Comparison of ENCODE assay signal across 14 mouse cellular contexts in genomic region chr19:6377327-6378040, GRCm38 (mm10). TPM values are rescaled to one million over a fixed set of nuclear protein-coding genes. Genes with fewer than 3 reads are reported as not detected.
DNase-seq lines count a peak whose midpoint lies in the region; ATAC-seq and TF ChIP-seq lines count a peak whose summit lies in the region.
"Had no signal": no experiment of that assay in that cellular context is flagged by ENCODE, and none has a peak within 500 bp of the region (broad histone marks: within the 10 kb centered on the region; RNA-seq: fewer than 3 reads in every experiment).

No protein-coding gene starts in this region.

- peaks cover 56% of the 10 kb centered on the region for H3K36me3 ChIP-seq in hindbrain, embryonic 15.5 days
- peaks cover 38% of the 10 kb centered on the region for H3K36me3 ChIP-seq in intestine, embryonic 16.5 days (ENCODE audit: control insufficient read depth, insufficient read depth, low read length)

- intact Hi-C loops in gastrocnemius, adult 2 months (cut with DNase I): no loop called here

- 37% methylated on average over 11 of the region's 11 CpGs for WGBS in hindbrain, embryonic 15.5 days
- WGBS in intestine, embryonic 16.5 days: 73% methylated on average over 11 of the region's 11 CpGs

- peak overlapping the region; percentile 64 for H3K4me3 ChIP-seq in gastrocnemius, adult 2 months
- no peak overlapping the region for H3K4me3 ChIP-seq in hindbrain, embryonic 15.5 days
- no peak overlapping the region for H3K4me3 ChIP-seq in intestine, embryonic 16.5 days (ENCODE audit: low read length)

- TF ChIP-seq CTCF in gastrocnemius, adult 2 months (IDR thresholded peaks at IDR 0.05): no peak

- H3K4me1 ChIP-seq in hindbrain, embryonic 15.5 days (replicated peaks): 0 out of 2 replicates have a peak, but pooled peaks cover 6% of the 10 kb centered on the region
- H3K4me1 ChIP-seq in intestine, embryonic 16.5 days (ENCODE audit: control insufficient read depth, insufficient read depth, low read length): no peaks in the 10 kb centered on the region

- H3K4me2 ChIP-seq in hindbrain, embryonic 15.5 days: no peak overlapping the region
- no peak overlapping the region for H3K4me2 ChIP-seq in intestine, embryonic 16.5 days (ENCODE audit: low read depth, low read length)

- ATAC-seq in hindbrain, embryonic 15.5 days (ENCODE audit: low FRiP score, low read depth): no peak
- no peak for ATAC-seq in intestine, embryonic 16.5 days
- ATAC-seq: CD4-positive, CD25-positive, alpha-beta regulatory T cell, adult 4 months; Patski had no signal

- DNase-seq in gastrocnemius, adult 2 months: peak; percentile 74
- no peak for DNase-seq in gastrocnemius, adult 8-10 months (ENCODE audit: low spot score in 2 of 2)
- peak; percentile 63 for DNase-seq in retina, adult 2 months (ENCODE audit: low read depth, low spot score)
- DNase-seq in retina, postnatal 1 day: no peak
- no peak for DNase-seq in ovary, adult 18-20 months (ENCODE audit: low spot score)
- DNase-seq in layer of hippocampus, adult 8-10 months (ENCODE audit: low spot score in 2 of 2): no peak
- DNase-seq: adrenal gland, postnatal 14 days; cerebellum, postnatal 10 days; layer of hippocampus, postnatal 36 days; thymus, postnatal 4 days had no signal

- H3K27me3 ChIP-seq in hindbrain, embryonic 15.5 days: no peaks in the 10 kb centered on the region
- no peaks in the 10 kb centered on the region for H3K27me3 ChIP-seq in intestine, embryonic 16.5 days (replicated peaks; ENCODE audit: control insufficient read depth, insufficient read depth, low read length)
- H3K27me3 ChIP-seq: Patski had no signal

- H3K9me3 ChIP-seq in hindbrain, embryonic 15.5 days: no peaks in the 10 kb centered on the region
- H3K9me3 ChIP-seq in intestine, embryonic 16.5 days (ENCODE audit: control insufficient read depth, low read length): no peaks in the 10 kb centered on the region

- peak overlapping the region; percentile 92 for H3K27ac ChIP-seq in gastrocnemius, adult 2 months
- H3K27ac ChIP-seq in hindbrain, embryonic 15.5 days (replicated peaks): peak overlapping the region; percentile 20; the same call in 1 of the 2 replicates
- no peak overlapping the region for H3K27ac ChIP-seq in intestine, embryonic 16.5 days (ENCODE audit: low read length)

- no peak overlapping the region for H3K9ac ChIP-seq in hindbrain, embryonic 15.5 days
- H3K9ac ChIP-seq in intestine, embryonic 16.5 days (ENCODE audit: low read depth, low read length): no peak overlapping the region

RNA-seq across cellular contexts. Expression of gene Pygm, which starts 6.7 kb away (rescaled TPM):
- total RNA-seq in gastrocnemius, adult 2 months (2021): over 10,000 TPM in 1 of 2 experiments, 1,000 to 10,000 TPM in 1; 6,181 to 10,031 TPM
- 1,000 to 10,000 TPM; 8,302 to 9,332 (median 8,668) TPM for total RNA-seq in gastrocnemius, adult 8-10 months (2022)
- 7.0 and 7.6 TPM in 2 replicates for polyA plus RNA-seq in hindbrain, embryonic 15.5 days (2015; fragmentation: Nextera tagmentation; extraction: Ambion mirVana)
- total RNA-seq in layer of hippocampus, adult 8-10 months (2022): 10 to 100 TPM; 14.2 to 19.7 (median 19.0) TPM
- 6.0 and 6.8 TPM in 2 replicates for polyA plus RNA-seq in intestine, embryonic 16.5 days (2015; fragmentation: Nextera tagmentation; extraction: Ambion mirVana)

RNA-seq across cellular contexts. Expression of gene Sf1, which starts 14.0 kb away (rescaled TPM):
- total RNA-seq in gastrocnemius, adult 2 months (2021): 10 to 100 TPM; 95.2 to 98.6 TPM
- 10 to 100 TPM; 69.0 to 88.0 (median 73.8) TPM for total RNA-seq in gastrocnemius, adult 8-10 months (2022)
- polyA plus RNA-seq in hindbrain, embryonic 15.5 days (2015; fragmentation: Nextera tagmentation; extraction: Ambion mirVana): 103 and 117 TPM in 2 replicates
- 100 to 1,000 TPM; 209 to 234 (median 222) TPM for total RNA-seq in layer of hippocampus, adult 8-10 months (2022)
- polyA plus RNA-seq in intestine, embryonic 16.5 days (2015; fragmentation: Nextera tagmentation; extraction: Ambion mirVana): 94.7 and 103 TPM in 2 replicates

RNA-seq across cellular contexts. Expression of gene Rasgrp2, which starts 21.7 kb away (rescaled TPM):
- 10 to 100 TPM; 14.9 to 24.6 TPM for total RNA-seq in gastrocnemius, adult 2 months (2021)
- 10 to 100 TPM in 2 of 4 experiments, 1 to 10 TPM in 2; 7.4 to 19.6 (median 11.1) TPM for total RNA-seq in gastrocnemius, adult 8-10 months (2022)
- 140 and 148 TPM in 2 replicates for polyA plus RNA-seq in hindbrain, embryonic 15.5 days (2015; fragmentation: Nextera tagmentation; extraction: Ambion mirVana)
- total RNA-seq in layer of hippocampus, adult 8-10 months (2022): 10 to 100 TPM; 35.0 to 44.1 (median 40.9) TPM
- polyA plus RNA-seq in intestine, embryonic 16.5 days (2015; fragmentation: Nextera tagmentation; extraction: Ambion mirVana): 41.8 and 47.0 TPM in 2 replicates

RNA-seq across cellular contexts. Expression of gene Map4k2, which starts 36.5 kb away (rescaled TPM):
- total RNA-seq in gastrocnemius, adult 2 months (2021): 10 to 100 TPM; 13.1 to 14.2 TPM
- total RNA-seq in gastrocnemius, adult 8-10 months (2022): 10 to 100 TPM in 1 of 4 experiments, 1 to 10 TPM in 3; 6.9 to 10.7 (median 8.0) TPM
- 20.1 and 21.8 TPM in 2 replicates for polyA plus RNA-seq in hindbrain, embryonic 15.5 days (2015; fragmentation: Nextera tagmentation; extraction: Ambion mirVana)
- total RNA-seq in layer of hippocampus, adult 8-10 months (2022): 100 to 1,000 TPM in 2 of 4 experiments, 10 to 100 TPM in 2; 85.0 to 114 (median 103) TPM
- polyA plus RNA-seq in intestine, embryonic 16.5 days (2015; fragmentation: Nextera tagmentation; extraction: Ambion mirVana): 7.9 and 10.0 TPM in 2 replicates

RNA-seq across cellular contexts. Expression of gene Nrxn2, which starts 41.0 kb away (rescaled TPM):
- 1 to 10 TPM in 1 of 2 experiments, under 1 TPM in 1; 0.77 to 2.0 TPM for total RNA-seq in gastrocnemius, adult 2 months (2021)
- total RNA-seq in gastrocnemius, adult 8-10 months (2022): 1 to 10 TPM in 2 of 4 experiments, under 1 TPM in 2; 0.31 to 1.8 (median 1.0) TPM
- polyA plus RNA-seq in hindbrain, embryonic 15.5 days (2015; fragmentation: Nextera tagmentation; extraction: Ambion mirVana): 44.3 and 46.6 TPM in 2 replicates
- total RNA-seq in layer of hippocampus, adult 8-10 months (2022): 100 to 1,000 TPM; 348 to 441 (median 390) TPM
- 0.73 and 0.97 TPM in 2 replicates for polyA plus RNA-seq in intestine, embryonic 16.5 days (2015; fragmentation: Nextera tagmentation; extraction: Ambion mirVana)
- polyA plus RNA-seq: CD4-positive, CD25-positive, alpha-beta regulatory T cell, adult 4 months; Patski had no signal

Comparison
In these comparisons a context has a peak if more than half of its experiments do, and no peak if none do; other contexts are left out.
1. DNase-seq: peak in gastrocnemius, adult 2 months (single experiment) and retina, adult 2 months (single experiment); none in gastrocnemius, adult 8-10 months (0 of 2), retina, postnatal 1 day (single experiment), ovary, adult 18-20 months (single experiment) and layer of hippocampus, adult 8-10 months (0 of 2).
2. RNA of gene Pygm, which starts 6.7 kb away (total RNA-seq): 6,181 to 10,031 TPM in gastrocnemius, adult 2 months and 8,302 to 9,332 TPM in gastrocnemius, adult 8-10 months; 14.2 to 19.7 TPM in layer of hippocampus, adult 8-10 months; every median in the first group is over 100 times any median in the second.